Mouse (Mus musculus) embryo, embryonic 11.5 days (tissue): ENCODE results near the gene Dpp4.

Source experiments
- DNase-seq: peaks from one replicate; pipeline ENCODE4 v3.0.0-alpha.2; 2012; ENCODE audit warnings: low read depth, low spot score

Gene Dpp4

GRCm38 (mm10) chr2:62306978-62307377 lies 105.1 kb downstream of the Dpp4 start:
- DNase-seq = no peak

- no peak for DNase-seq
These were observed 110.3 kb downstream of the Dpp4 start for GRCm38 (mm10) chr2:62301716-62302115.

- no peak for DNase-seq
These were observed 118.2 kb downstream of the Dpp4 start for GRCm38 (mm10) chr2:62293846-62294245.

- DNase-seq = no peak
These were observed 124.5 kb downstream of the Dpp4 start for GRCm38 (mm10) chr2:62287532-62287931.

GRCm38 (mm10) chr2:62285847-62286246 lies 126.2 kb downstream of the Dpp4 start:
- no peak for DNase-seq

GRCm38 (mm10) chr2:62285026-62285425 lies 127.0 kb downstream of the Dpp4 start:
- DNase-seq = no peak
